Mouse (Mus musculus) myocyte (in vitro differentiated cells): ENCODE results near the gene Gm49395.

ENCODE experiments used
- E2F4 ChIP-seq: IDR thresholded peaks from one replicate; pipeline ENCODE4 v1.6.1; 2011; ENCODE audit warnings: mild to moderate bottlenecking, control low read depth, moderate library complexity; ENCODE audit not compliant: insufficient read depth
- MAX ChIP-seq: IDR thresholded peaks from one replicate; pipeline ENCODE4 v1.6.1; 2011; ENCODE audit warnings: low read depth, mild to moderate bottlenecking, control low read depth
- MYOD1 ChIP-seq, 3 experiments: IDR thresholded peaks; one replicate each; pipeline ENCODE4 v1.6.1; 2011; ENCODE audit warnings: control low read depth in 2 of 3, low read depth in 2 of 3, mild to moderate bottlenecking in 2 of 3, moderate library complexity in 1 of 3; ENCODE audit not compliant: insufficient read length in 2 of 3, control insufficient read depth in 1 of 3
- MYOG ChIP-seq, 3 experiments: IDR thresholded peaks; one replicate each; pipeline ENCODE4 v1.6.1; 2011; ENCODE audit warnings: control low read depth in 2 of 3, low read depth in 2 of 3, mild to moderate bottlenecking in 2 of 3; ENCODE audit not compliant: insufficient read length in 2 of 3, control insufficient read depth in 1 of 3, insufficient read depth in 1 of 3
- POLR2A ChIP-seq: IDR thresholded peaks from one replicate; pipeline ENCODE4 v1.6.1; 2011; ENCODE audit warnings: low read depth, mild to moderate bottlenecking, control low read depth, moderate library complexity; ENCODE audit not compliant: insufficient read length
- REST ChIP-seq: IDR thresholded peaks from one replicate; pipeline ENCODE4 v1.6.1; 2011; ENCODE audit warnings: mild to moderate bottlenecking, control low read depth, moderate library complexity; ENCODE audit not compliant: insufficient read depth, insufficient read length
- TCF12 ChIP-seq: IDR thresholded peaks from one replicate; pipeline ENCODE4 v1.6.1; 2011; ENCODE audit warnings: mild to moderate bottlenecking, control low read depth; ENCODE audit not compliant: poor library complexity, insufficient read depth, severe bottlenecking
- TCF3 ChIP-seq: IDR thresholded peaks from one replicate; pipeline ENCODE4 v1.6.1; 2011; ENCODE audit warnings: low read depth, control low read depth; ENCODE audit not compliant: insufficient read length
- USF1 ChIP-seq: IDR thresholded peaks from one replicate; pipeline ENCODE4 v1.6.1; 2011; ENCODE audit warnings: low read depth, mild to moderate bottlenecking, control low read depth, moderate library complexity

DNA sequence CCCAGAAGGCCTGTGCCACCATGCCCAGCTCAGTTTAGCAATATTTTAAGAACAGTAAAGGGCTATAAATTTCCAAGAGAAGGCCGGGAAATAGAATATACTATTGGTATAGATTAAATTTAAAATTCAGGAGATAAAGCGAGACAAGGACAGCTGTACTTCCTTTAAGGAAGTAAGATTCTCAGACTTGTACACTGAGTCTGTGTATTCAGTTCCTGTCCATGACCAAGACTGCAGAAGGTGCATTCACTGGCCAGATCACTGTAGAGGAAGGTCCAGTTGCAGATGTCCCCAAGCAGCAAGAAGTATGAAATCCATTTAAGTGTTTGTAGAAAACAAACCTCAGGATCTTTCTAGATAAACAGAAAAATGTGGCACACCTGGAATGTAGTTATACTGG, 28.3 kb upstream of the Gm49395 start:
- TF ChIP-seq POLR2A (no peak), MAX (no peak), USF1 (no peak), MYOG (IDR thresholded peaks at IDR 0.05; ENCODE audit: control insufficient read depth in 1 of 3, insufficient read depth in 1 of 3, insufficient read length in 2 of 3, low read depth in 2 of 3) (no peak), MYOD1 (IDR thresholded peaks at IDR 0.05; ENCODE audit: control insufficient read depth in 1 of 3, insufficient read length in 2 of 3, low read depth in 2 of 3) (no peak), E2F4 (no peak), TCF3 (no peak), TCF12 (no peak), REST (no peak)
